Mouse (Mus musculus) midbrain, embryonic 12.5 days (tissue): ENCODE measurements around the gene Lhx6. TPM values are rescaled to one million over a fixed set of nuclear protein-coding genes. Genes with fewer than 3 reads are reported as not detected.

Experiments
- ATAC-seq: fragments of 200-750 bp; cut with Nextera tagmentation; 2 replicates; pipeline ENCODE4 v1.8.0; 2017; ENCODE audit warnings: low read depth, moderate TSS enrichment, moderate library complexity; ENCODE audit not compliant: low FRiP score
- H3K27ac ChIP-seq: fragments of 300-500 bp; sonication (generic); replicated peaks from 2 replicates; pipeline ENCODE4 v1.5.1; 2016; ENCODE audit warnings: mild to moderate bottlenecking
- H3K27me3 ChIP-seq: fragments of 300-500 bp; sonication (generic); 2 replicates; pipeline ENCODE4 v1.6.1; 2016; ENCODE audit warnings: mild to moderate bottlenecking
- H3K36me3 ChIP-seq: fragments of 300-500 bp; sonication (generic); 2 replicates; pipeline ENCODE4 v1.6.1; 2016
- H3K4me1 ChIP-seq: fragments of 300-500 bp; sonication (generic); 2 replicates; pipeline ENCODE4 v1.6.1; 2016
- H3K4me2 ChIP-seq: fragments of 300-500 bp; sonication (generic); replicated peaks from 2 replicates; pipeline ENCODE4 v1.6.1; 2016; ENCODE audit warnings: mild to moderate bottlenecking, moderate library complexity
- H3K4me3 ChIP-seq: fragments of 300-500 bp; sonication (generic); 2 replicates; pipeline ENCODE4 v1.5.1; 2016; ENCODE audit warnings: mild to moderate bottlenecking
- H3K9ac ChIP-seq: fragments of 300-500 bp; sonication (generic); replicated peaks from 2 replicates; pipeline ENCODE4 v1.6.1; 2016; ENCODE audit warnings: mild to moderate bottlenecking, moderate library complexity
- H3K9me3 ChIP-seq: fragments of 300-500 bp; sonication (generic); 2 replicates; pipeline ENCODE4 v1.6.1; 2016; ENCODE audit warnings: mild to moderate bottlenecking
- WGBS: fragments of 180-500 bp; shearing (Covaris S2); methylation state at CpG from one replicate; pipeline ENCODE4 v1.1.7; 2016; 5-methylcytosine and 5-hydroxymethylcytosine counted together
- polyA plus RNA-seq: library from polyadenylated mRNA; unstranded; fragments of >200 nt; fragmentation: Nextera tagmentation; extraction: Ambion mirVana; gene quantifications from 2 replicates; pipeline ENCODE4 v1.2.1, GENCODE M21; 2016

The Lhx6 gene
- polyA plus RNA-seq, 1 experiment from 2014 or later = 2.5 TPM

- H3K27me3 ChIP-seq = peaks cover 97% of the 10 kb centered on the region
- H3K4me1 ChIP-seq = peaks cover 16% of the 10 kb centered on the region
- no peaks in the 10 kb centered on the region for H3K36me3 ChIP-seq
- no peaks in the 10 kb centered on the region for H3K9me3 ChIP-seq
- ATAC-seq = peak; percentile 89
- peak overlapping the region; percentile 24; the same call in 1 of the 2 replicates for H3K9ac ChIP-seq
- no peak overlapping the region for H3K27ac ChIP-seq
- WGBS = 2% methylated on average over 70 of the region's 70 CpGs
- peak overlapping the region; percentile 47 for H3K4me3 ChIP-seq
- H3K4me2 ChIP-seq = peak overlapping the region; percentile 73
Observed at GRCm38 (mm10) chr2:36090853-36091741, 14.1 kb downstream of the Lhx6 start.

GRCm38 (mm10) chr2:36089190-36089589 is 16.0 kb downstream of the Lhx6 start:
- Histone ChIP-seq H3K36me3 (no peaks in the 10 kb centered on the region), H3K4me2 (no peak overlapping the region), H3K4me3 (no peak overlapping the region), H3K27me3 (peaks cover 86% of the 10 kb centered on the region), H3K9me3 (no peaks in the 10 kb centered on the region), H3K27ac (no peak overlapping the region), H3K9ac (no peak overlapping the region), H3K4me1 (peaks cover 16% of the 10 kb centered on the region)
- 39% methylated on average over 3 of the region's 3 CpGs for WGBS
- no peak for ATAC-seq

- ATAC-seq = no peak
Observed at GRCm38 (mm10) chr2:36085041-36085440, 20.2 kb downstream of the Lhx6 start.

DNA sequence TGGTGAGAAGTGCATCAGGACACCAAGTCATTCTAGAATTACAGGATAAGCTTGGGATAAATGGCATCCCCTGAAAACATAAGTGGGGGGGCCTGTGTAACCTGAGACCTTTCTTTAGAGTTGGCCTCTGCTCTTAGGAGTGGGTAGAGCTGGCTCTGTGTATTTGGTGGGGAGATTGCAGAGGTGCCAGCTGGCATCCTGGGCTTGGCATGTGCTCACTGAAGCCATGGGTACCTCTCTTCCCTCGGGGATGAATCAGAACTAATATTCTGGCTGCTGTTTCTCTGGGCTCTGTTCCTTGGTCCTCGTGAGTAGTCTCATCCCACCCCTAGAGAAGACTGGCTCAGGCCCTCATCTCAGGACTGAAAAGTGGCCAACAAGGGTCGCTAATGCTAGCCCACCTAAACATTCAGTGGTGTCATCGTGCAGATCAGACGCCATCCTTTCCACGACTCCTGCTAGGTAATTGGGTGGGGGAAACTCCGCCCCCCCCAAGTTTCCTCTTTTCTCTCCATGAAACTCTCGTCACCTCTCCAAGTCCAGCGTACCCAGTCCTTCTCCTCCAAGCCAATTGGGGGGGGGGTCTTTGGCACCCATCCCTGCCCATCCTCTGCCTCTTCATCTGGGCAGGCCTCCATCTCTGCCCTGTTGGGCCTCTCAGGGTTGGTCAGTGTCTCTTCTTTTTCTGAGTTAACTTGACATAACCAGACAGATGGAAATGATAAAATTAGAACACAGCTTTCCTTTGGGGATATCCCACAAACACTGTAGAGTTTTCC is 22.2 kb downstream of the Lhx6 start:
- no peak overlapping the region for H3K4me2 ChIP-seq
- no peaks in the 10 kb centered on the region for H3K36me3 ChIP-seq
- H3K9me3 ChIP-seq = no peaks in the 10 kb centered on the region
- H3K4me3 ChIP-seq = no peak overlapping the region
- no peak overlapping the region for H3K27ac ChIP-seq
- 84% methylated on average over 9 of the region's 9 CpGs for WGBS
- peaks cover 37% of the 10 kb centered on the region for H3K27me3 ChIP-seq
- H3K9ac ChIP-seq = no peak overlapping the region
- no peak for ATAC-seq
- H3K4me1 ChIP-seq = no peaks in the 10 kb centered on the region

More at GRCm38 (mm10) chr2:36085041-36085440, 20.2 kb downstream of the Lhx6 start:
- WGBS = 82% methylated on average over 1 of the region's 1 CpGs
- no peaks in the 10 kb centered on the region for H3K36me3 ChIP-seq
- H3K9me3 ChIP-seq = no peaks in the 10 kb centered on the region
- H3K4me2 ChIP-seq = no peak overlapping the region
- H3K27ac ChIP-seq = no peak overlapping the region
- no peaks in the 10 kb centered on the region for H3K4me1 ChIP-seq
- no peak overlapping the region for H3K4me3 ChIP-seq
- peaks cover 49% of the 10 kb centered on the region for H3K27me3 ChIP-seq
- H3K9ac ChIP-seq = no peak overlapping the region

- WGBS = 44% methylated on average over 9 of the region's 9 CpGs
- H3K27ac ChIP-seq = no peak overlapping the region
Observed at GRCm38 (mm10) chr2:36081446-36081845, 23.8 kb downstream of the Lhx6 start.

DNA sequence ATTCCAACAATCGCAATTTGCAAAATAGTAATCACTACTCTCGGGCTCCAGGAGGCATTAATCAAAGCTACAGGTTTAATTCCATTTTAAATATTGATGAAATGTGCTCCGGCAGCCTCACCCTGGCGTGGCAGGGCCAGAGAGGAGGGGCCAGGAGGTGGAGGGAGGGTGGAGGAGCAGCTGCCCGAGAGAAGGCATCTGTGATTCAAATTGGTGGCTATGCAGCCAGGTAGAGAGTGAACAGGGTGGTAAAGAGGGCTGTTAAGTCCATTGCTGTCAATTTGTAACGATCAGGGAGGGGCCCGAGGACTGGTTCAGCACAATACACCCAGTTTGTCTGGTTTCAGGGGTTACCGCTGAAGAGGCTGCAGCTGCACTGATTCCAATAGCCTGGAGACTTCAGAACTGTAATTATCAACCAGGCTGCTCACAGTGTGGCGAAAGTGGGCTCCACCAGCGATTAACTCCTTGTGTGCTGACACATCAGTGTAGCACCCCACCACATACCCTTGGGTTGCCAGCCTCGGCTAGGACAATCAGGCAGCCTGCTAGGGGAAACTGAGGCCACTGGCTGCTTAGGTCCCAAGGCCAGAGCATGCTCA is 27.9 kb downstream of the Lhx6 start:
- H3K27ac ChIP-seq = no peak overlapping the region
- peaks cover 11% of the 10 kb centered on the region; the same call in 1 of the 2 replicates for H3K27me3 ChIP-seq
- no peaks in the 10 kb centered on the region for H3K36me3 ChIP-seq
- no peaks in the 10 kb centered on the region for H3K9me3 ChIP-seq
- peak overlapping the region; percentile 32 for H3K4me2 ChIP-seq
- ATAC-seq = peak; percentile 58
- H3K4me3 ChIP-seq = no peak overlapping the region
- peaks cover 3% of the 10 kb centered on the region; the same call in 1 of the 2 replicates for H3K4me1 ChIP-seq
- 29% methylated on average over 11 of the region's 11 CpGs for WGBS
- no peak overlapping the region for H3K9ac ChIP-seq

More at GRCm38 (mm10) chr2:36081446-36081845, 23.8 kb downstream of the Lhx6 start:
- Histone ChIP-seq H3K9me3 (no peaks in the 10 kb centered on the region), H3K4me3 (no peak overlapping the region), H3K36me3 (no peaks in the 10 kb centered on the region), H3K4me2 (no peak overlapping the region), H3K4me1 (peaks cover 3% of the 10 kb centered on the region; the same call in 1 of the 2 replicates), H3K9ac (no peak overlapping the region), H3K27me3 (peaks cover 23% of the 10 kb centered on the region)
- no peak for ATAC-seq

GRCm38 (mm10) chr2:36075210-36075609 is 30.0 kb downstream of the Lhx6 start:
- Histone ChIP-seq H3K27me3 (peaks cover 12% of the 10 kb centered on the region; the same call in 1 of the 2 replicates), H3K36me3 (no peaks in the 10 kb centered on the region), H3K4me3 (no peak overlapping the region), H3K4me1 (peaks cover 3% of the 10 kb centered on the region; the same call in 1 of the 2 replicates), H3K9ac (no peak overlapping the region), H3K9me3 (no peaks in the 10 kb centered on the region), H3K4me2 (no peak overlapping the region), H3K27ac (no peak overlapping the region)
- no peak for ATAC-seq
- 88% methylated on average over 5 of the region's 5 CpGs for WGBS

- Histone ChIP-seq H3K9me3 (no peaks in the 10 kb centered on the region), H3K27ac (no peak overlapping the region), H3K4me3 (no peak overlapping the region), H3K36me3 (no peaks in the 10 kb centered on the region), H3K4me2 (no peak overlapping the region), H3K27me3 (0 out of 2 replicates have a peak, but pooled peaks cover 4% of the 10 kb centered on the region), H3K9ac (no peak overlapping the region), H3K4me1 (peaks cover 3% of the 10 kb centered on the region; the same call in 1 of the 2 replicates)
- no peak for ATAC-seq
- 73% methylated on average over 3 of the region's 3 CpGs for WGBS
Observed at GRCm38 (mm10) chr2:36073781-36074180, 31.4 kb downstream of the Lhx6 start.

GRCm38 (mm10) chr2:36071660-36072305 is 33.4 kb downstream of the Lhx6 start:
- Histone ChIP-seq H3K27ac (no peak overlapping the region), H3K4me1 (no peaks in the 10 kb centered on the region), H3K36me3 (no peaks in the 10 kb centered on the region), H3K9ac (no peak overlapping the region), H3K9me3 (no peaks in the 10 kb centered on the region), H3K4me3 (no peak overlapping the region), H3K4me2 (no peak overlapping the region), H3K27me3 (0 out of 2 replicates have a peak, but pooled peaks cover 4% of the 10 kb centered on the region)
- no peak for ATAC-seq
- 78% methylated on average over 8 of the region's 8 CpGs for WGBS

DNA sequence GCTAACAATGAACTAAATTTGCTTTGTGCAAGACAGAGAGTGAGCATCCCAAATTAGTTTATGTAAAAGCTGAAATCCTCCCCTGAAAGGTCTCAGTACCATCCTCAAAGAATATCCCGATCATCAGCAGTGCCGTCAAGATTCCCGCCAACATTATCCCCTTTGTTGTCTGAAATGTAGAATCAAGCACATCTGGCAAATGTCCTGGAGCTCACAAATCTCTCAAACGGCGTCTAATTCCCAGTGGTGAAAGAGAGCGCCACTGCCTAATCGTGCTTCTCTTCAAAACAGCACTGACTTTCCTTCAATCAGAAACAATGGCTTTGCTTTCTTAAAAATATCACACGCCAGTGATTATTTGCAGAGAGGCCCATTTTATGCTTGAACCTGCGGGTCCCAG is 38.1 kb downstream of the Lhx6 start:
- H3K4me2 ChIP-seq = no peak overlapping the region
- no peaks in the 10 kb centered on the region for H3K9me3 ChIP-seq
- no peak overlapping the region for H3K9ac ChIP-seq
- H3K36me3 ChIP-seq = no peaks in the 10 kb centered on the region
- no peak overlapping the region for H3K27ac ChIP-seq
- no peak overlapping the region for H3K4me3 ChIP-seq
- 38% methylated on average over 9 of the region's 9 CpGs for WGBS
- H3K27me3 ChIP-seq = 0 out of 2 replicates have a peak, but pooled peaks cover 4% of the 10 kb centered on the region
- no peaks in the 10 kb centered on the region for H3K4me1 ChIP-seq
- ATAC-seq = no peak

- H3K27me3 ChIP-seq = no peaks in the 10 kb centered on the region
- 66% methylated on average over 5 of the region's 5 CpGs for WGBS
- no peaks in the 10 kb centered on the region for H3K36me3 ChIP-seq
- no peak overlapping the region for H3K9ac ChIP-seq
- H3K4me3 ChIP-seq = no peak overlapping the region
- no peak for ATAC-seq
- no peaks in the 10 kb centered on the region for H3K4me1 ChIP-seq
- no peak overlapping the region for H3K4me2 ChIP-seq
- no peak overlapping the region for H3K27ac ChIP-seq
- H3K9me3 ChIP-seq = no peaks in the 10 kb centered on the region
Observed at GRCm38 (mm10) chr2:36061409-36061808, 43.8 kb downstream of the Lhx6 start.
